Mouse (Mus musculus) left cerebral cortex, adult 2 months (tissue): ENCODE measurements around the gene Ccdc85b. TPM values are rescaled to one million over a fixed set of nuclear protein-coding genes. Genes with fewer than 3 reads are reported as not detected.
A peak's percentile ranks its signal among the peaks of the same experiment; 100 is the strongest.

Experiments used
- DNase-seq, 2 experiments: peaks; one replicate each; pipeline ENCODE4 v3.0.0; 2021 to 2022; ENCODE audit warnings: low spot score in 2 of 2, mixed read lengths in 1 of 2; ENCODE audit errors: extremely low spot score in 1 of 2
- H3K27ac ChIP-seq: fragments of 200-600 bp; 2 replicates; pipeline ENCODE4 v1.8.1; 2022
- H3K4me3 ChIP-seq: fragments of 200-600 bp; 2 replicates; pipeline ENCODE4 v1.8.1; 2022
- CTCF ChIP-seq: fragments of 200-600 bp; IDR thresholded peaks from 2 replicates; pipeline ENCODE4 v1.8.1; 2022; ENCODE audit warnings: antibody characterized with exemption, mild to moderate bottlenecking, moderate library complexity
- intact Hi-C: fragments of 180-260 bp; cut with DNase I; formaldehyde crosslinking; loops from one replicate; pipeline ENCODE4 v1.15.1; 2025
- total RNA-seq, 2 experiments: library from RNA; stranded (reverse); gene quantifications; 2 replicates each; pipeline ENCODE4 v1.2.3; 2021

The Ccdc85b gene
- total RNA-seq, 2 experiments from 2014 or later, result 29.5 to 30.6 TPM

- intact Hi-C loops, result no loop called here
- DNase-seq, result peak; percentile 69 to 70
- peak within 1 kb of the TSS; percentile 66 for H3K4me3 ChIP-seq
- no peak within 1 kb of the TSS for H3K27ac ChIP-seq
- no peak for TF ChIP-seq CTCF
These were observed 10.0 kb downstream of the Ccdc85b start, which contains the start of gene Fosl1 for GRCm38 (mm10) chr19:5447515-5448353. Gene Fosl1 (plus strand): TSS chr19:5447547.

- no peak for DNase-seq
- no peak overlapping the region for H3K27ac ChIP-seq
- no peak for TF ChIP-seq CTCF
- intact Hi-C loops, result no loop called here
- no peak overlapping the region for H3K4me3 ChIP-seq
These were observed 11.9 kb downstream of the Ccdc85b start for GRCm38 (mm10) chr19:5445747-5446146.

- no peak for DNase-seq
- intact Hi-C loops, result no loop called here
- H3K4me3 ChIP-seq, result no peak overlapping the region
- H3K27ac ChIP-seq, result no peak overlapping the region
- no peak for TF ChIP-seq CTCF
These were observed 12.7 kb downstream of the Ccdc85b start for GRCm38 (mm10) chr19:5444954-5445353.

GRCm38 (mm10) chr19:5444371-5444908 is 13.3 kb downstream of the Ccdc85b start:
- no peak overlapping the region for H3K4me3 ChIP-seq
- H3K27ac ChIP-seq, result no peak overlapping the region
- DNase-seq, result no peak
- TF ChIP-seq CTCF, result no peak
- intact Hi-C loops, result no loop called here

- no peak for TF ChIP-seq CTCF
- no peak for DNase-seq
- intact Hi-C loops, result no loop called here
- Histone ChIP-seq H3K27ac (no peak overlapping the region), H3K4me3 (no peak overlapping the region)
These were observed 23.7 kb downstream of the Ccdc85b start for GRCm38 (mm10) chr19:5433951-5434350.

GRCm38 (mm10) chr19:5432992-5433852 is 24.5 kb downstream of the Ccdc85b start:
- intact Hi-C loops, result no loop called here
- Histone ChIP-seq H3K4me3 (no peak overlapping the region; the same call in 1 of the 2 replicates), H3K27ac (no peak overlapping the region)
- TF ChIP-seq CTCF, result peak; percentile 46
- DNase-seq, result no peak

- no peak for DNase-seq
- Histone ChIP-seq H3K4me3 (no peak overlapping the region), H3K27ac (no peak overlapping the region)
- intact Hi-C loops, result no loop called here
- no peak for TF ChIP-seq CTCF
These were observed 25.7 kb downstream of the Ccdc85b start for GRCm38 (mm10) chr19:5431911-5432464.

- Histone ChIP-seq H3K4me3 (no peak overlapping the region), H3K27ac (no peak overlapping the region)
- intact Hi-C loops, result no loop called here
- no peak for TF ChIP-seq CTCF
- DNase-seq, result no peak
These were observed 27.3 kb downstream of the Ccdc85b start for GRCm38 (mm10) chr19:5430408-5430807.

- no peak for TF ChIP-seq CTCF
- no peak overlapping the region for H3K4me3 ChIP-seq
- DNase-seq, result no peak
- intact Hi-C loops, result no loop called here
- H3K27ac ChIP-seq, result no peak overlapping the region
These were observed 27.9 kb downstream of the Ccdc85b start for GRCm38 (mm10) chr19:5429806-5430205.

- no peak for DNase-seq
- no peak overlapping the region for H3K27ac ChIP-seq
- H3K4me3 ChIP-seq, result no peak overlapping the region
- intact Hi-C loops, result no loop called here
- TF ChIP-seq CTCF, result no peak
These were observed 28.5 kb downstream of the Ccdc85b start for GRCm38 (mm10) chr19:5429219-5429618.

- H3K27ac ChIP-seq, result no peak overlapping the region
- intact Hi-C loops, result no loop called here
- no peak for DNase-seq
- peak; percentile 51 for TF ChIP-seq CTCF
- H3K4me3 ChIP-seq, result no peak overlapping the region
These were observed 29.6 kb downstream of the Ccdc85b start for GRCm38 (mm10) chr19:5428083-5428482.
